Mouse (Mus musculus): ENCODE results near the gene Lysmd1. TPM values are rescaled to one million over a fixed set of nuclear protein-coding genes. Genes with fewer than 3 reads are reported as not detected.

Lysmd1 gene
- polyA plus RNA-seq, 1 experiment from 2014 or later: 8.2 TPM

DNA sequence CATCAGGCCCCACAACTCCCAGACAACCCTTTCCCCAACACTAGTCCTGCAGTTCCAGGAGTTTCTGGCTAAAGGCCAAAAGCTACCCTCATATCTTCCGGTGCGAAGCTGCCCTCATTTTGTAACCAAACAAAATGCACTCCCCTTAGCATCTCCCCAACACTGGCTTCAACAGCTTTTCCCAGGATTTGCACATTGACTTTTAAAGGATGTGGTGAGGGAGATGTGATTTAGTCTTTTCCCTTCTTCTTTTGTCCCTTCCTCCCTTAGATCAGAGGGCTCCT, 28.4 kb downstream of the Lysmd1 start:
- H3K27ac ChIP-seq (ENCODE audit: low read depth): no peak overlapping the region
- H3K27me3 ChIP-seq (ENCODE audit: insufficient read depth, low read length): no peaks in the 10 kb centered on the region
- no peaks in the 10 kb centered on the region for H3K9me3 ChIP-seq (ENCODE audit: low read depth, low read length)
- peaks cover 11% of the 10 kb centered on the region; the same call in 1 of the 2 replicates for H3K36me3 ChIP-seq (ENCODE audit: insufficient read depth)
- no peak overlapping the region for H3K9ac ChIP-seq
- WGBS: 31% methylated on average over 2 of the region's 2 CpGs
- DNase-seq: peak; percentile 45
- peak overlapping the region; percentile 93 for H3K4me2 ChIP-seq
- no peak for TF ChIP-seq CTCF (IDR thresholded peaks at IDR 0.05; ENCODE audit: low read depth)
- ATAC-seq (ENCODE audit: insufficient read depth): no peak
- peak overlapping the region; percentile 77; the same call in 1 of the 2 replicates for H3K4me3 ChIP-seq (ENCODE audit: low read depth, low read length)
- H3K4me1 ChIP-seq (ENCODE audit: insufficient read depth): peaks cover 19% of the 10 kb centered on the region

DNA sequence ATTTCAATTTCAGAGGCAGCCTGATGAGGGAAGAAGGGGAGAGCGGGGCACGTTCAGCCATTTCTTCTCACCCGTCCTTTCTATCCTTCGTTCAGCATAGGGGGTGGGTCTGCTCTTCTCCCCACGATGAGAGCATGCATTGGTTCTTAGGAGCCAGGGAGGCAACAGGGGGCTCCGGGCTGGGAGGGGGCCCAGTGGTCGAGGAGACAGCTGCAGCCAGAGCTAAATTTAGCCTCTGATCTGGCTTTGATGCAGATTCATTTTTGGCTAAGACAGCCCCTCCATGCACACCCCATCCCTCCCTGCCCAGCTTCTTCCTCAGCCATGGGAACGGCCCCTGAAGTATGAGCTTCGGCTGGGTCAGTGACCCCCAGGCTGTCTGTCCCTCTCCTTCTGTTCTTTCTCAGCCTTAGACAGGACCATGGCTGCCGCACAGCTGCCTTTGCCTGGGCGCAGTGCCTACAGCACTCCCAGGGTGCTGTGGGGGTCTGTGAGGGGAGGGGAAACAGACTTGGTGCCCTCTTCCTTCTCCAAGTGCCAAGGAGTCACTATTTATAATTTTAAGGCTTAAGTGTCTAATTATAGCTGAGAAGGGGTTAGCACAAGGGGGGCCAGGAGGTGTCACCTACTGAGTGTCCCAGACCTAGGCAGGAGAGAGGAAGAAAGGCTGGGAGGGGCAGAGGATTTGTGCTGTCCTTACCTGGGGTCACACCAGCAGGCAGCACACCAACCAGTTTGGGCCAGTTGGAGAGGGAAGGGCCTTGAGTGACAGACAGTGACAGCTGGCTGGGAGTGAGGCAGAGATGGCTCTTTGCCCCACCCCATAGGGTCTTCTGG, 29.7 kb downstream of the Lysmd1 start:
- H3K4me1 ChIP-seq (ENCODE audit: insufficient read depth): peaks cover 19% of the 10 kb centered on the region
- H3K9ac ChIP-seq: no peak overlapping the region; the same call in 1 of the 2 replicates
- WGBS: 47% methylated on average over 11 of the region's 11 CpGs
- peaks cover 11% of the 10 kb centered on the region; the same call in 1 of the 2 replicates for H3K36me3 ChIP-seq (ENCODE audit: insufficient read depth)
- no peaks in the 10 kb centered on the region for H3K27me3 ChIP-seq (ENCODE audit: insufficient read depth, low read length)
- ATAC-seq (ENCODE audit: insufficient read depth): no peak
- H3K9me3 ChIP-seq (ENCODE audit: low read depth, low read length): no peaks in the 10 kb centered on the region
- TF ChIP-seq CTCF (IDR thresholded peaks at IDR 0.05; ENCODE audit: low read depth): no peak
- DNase-seq: peak; percentile 42
- H3K4me3 ChIP-seq (ENCODE audit: low read depth, low read length): no peak overlapping the region
- H3K27ac ChIP-seq (ENCODE audit: low read depth): peak overlapping the region; percentile 18; the same call in 1 of the 2 replicates
- H3K4me2 ChIP-seq: peak overlapping the region; percentile 39; the same call in 1 of the 2 replicates

DNA sequence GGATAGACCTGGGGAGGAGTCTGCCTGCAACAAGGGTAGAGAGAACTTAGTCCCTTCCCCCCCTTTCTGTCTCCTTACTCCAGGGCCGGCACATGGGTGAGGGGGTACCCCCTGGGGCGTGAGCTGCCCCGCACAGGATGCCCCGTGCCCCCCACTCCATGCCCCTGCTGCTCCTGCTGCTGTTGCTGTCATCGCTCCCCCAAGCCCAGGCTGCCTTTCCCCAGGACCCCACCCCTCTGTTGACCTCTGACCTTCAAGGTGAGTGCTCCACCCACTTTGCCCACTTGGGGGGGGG, 30.3 kb downstream of the Lysmd1 start:
- Histone ChIP-seq H3K4me3 (ENCODE audit: low read depth, low read length) (no peak overlapping the region), H3K27me3 (ENCODE audit: insufficient read depth, low read length) (no peaks in the 10 kb centered on the region), H3K4me1 (ENCODE audit: insufficient read depth) (peaks cover 19% of the 10 kb centered on the region), H3K27ac (ENCODE audit: low read depth) (no peak overlapping the region), H3K9ac (no peak overlapping the region), H3K9me3 (ENCODE audit: low read depth, low read length) (no peaks in the 10 kb centered on the region), H3K4me2 (no peak overlapping the region; the same call in 1 of the 2 replicates), H3K36me3 (ENCODE audit: insufficient read depth) (peaks cover 15% of the 10 kb centered on the region; the same call in 1 of the 2 replicates)
- no peak for ATAC-seq (ENCODE audit: insufficient read depth)
- no peak for TF ChIP-seq CTCF (IDR thresholded peaks at IDR 0.05; ENCODE audit: low read depth)
- 80% methylated on average over 5 of the region's 5 CpGs for WGBS
- no peak for DNase-seq

DNA sequence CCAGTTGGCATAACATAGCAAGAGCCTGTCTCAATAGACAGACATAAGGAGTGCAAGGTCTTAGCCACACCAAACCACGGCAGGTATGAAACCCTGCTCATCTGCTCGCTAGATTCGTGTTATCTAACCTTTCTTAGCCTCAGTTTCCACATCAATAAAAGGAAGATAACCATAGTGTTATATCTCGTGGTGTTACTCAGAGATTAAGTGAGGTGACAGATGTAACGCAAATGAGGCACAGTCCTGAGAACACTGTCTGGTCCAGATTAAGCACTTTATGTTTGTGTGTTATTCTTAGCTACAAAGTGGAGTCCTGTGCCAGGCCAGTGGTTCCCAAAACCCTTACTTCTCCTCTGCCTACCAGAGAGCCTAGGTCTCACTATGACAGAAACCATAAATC, 31.0 kb downstream of the Lysmd1 start:
- H3K4me3 ChIP-seq (ENCODE audit: low read depth, low read length): no peak overlapping the region
- DNase-seq (no peak), ATAC-seq (ENCODE audit: insufficient read depth) (no peak)
- no peak overlapping the region for H3K4me2 ChIP-seq
- no peak overlapping the region for H3K9ac ChIP-seq
- H3K4me1 ChIP-seq (ENCODE audit: insufficient read depth): peaks cover 15% of the 10 kb centered on the region
- H3K36me3 ChIP-seq (ENCODE audit: insufficient read depth): peaks cover 22% of the 10 kb centered on the region; the same call in 1 of the 2 replicates
- H3K27ac ChIP-seq (ENCODE audit: low read depth): no peak overlapping the region
- H3K9me3 ChIP-seq (ENCODE audit: low read depth, low read length): no peaks in the 10 kb centered on the region
- no peaks in the 10 kb centered on the region; the same call in 1 of the 2 replicates for H3K27me3 ChIP-seq (ENCODE audit: insufficient read depth, low read length)
- TF ChIP-seq CTCF (IDR thresholded peaks at IDR 0.05; ENCODE audit: low read depth): no peak
- WGBS: 80% methylated on average over 5 of the region's 5 CpGs

DNA sequence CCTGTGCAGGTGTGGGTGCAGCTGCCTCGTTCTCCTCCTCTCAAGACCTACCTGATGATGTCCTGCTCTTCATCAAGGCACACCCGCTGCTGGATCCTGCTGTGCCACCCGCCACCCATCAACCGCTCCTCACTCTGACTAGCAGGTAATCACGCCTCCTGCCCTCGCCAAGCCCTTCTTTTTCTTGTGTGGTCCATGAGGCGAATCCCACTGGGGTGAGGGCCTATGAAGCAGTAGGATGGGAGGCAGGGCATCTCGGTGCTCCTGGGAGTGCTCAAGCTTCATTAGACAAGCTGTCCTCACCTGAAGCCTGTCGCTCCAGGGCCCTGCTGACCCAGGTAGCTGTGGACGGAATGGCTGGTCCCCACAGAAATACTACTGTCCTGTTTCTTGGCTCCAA, 36.1 kb downstream of the Lysmd1 start:
- ATAC-seq (ENCODE audit: insufficient read depth): no peak
- Histone ChIP-seq H3K9ac (no peak overlapping the region), H3K4me1 (ENCODE audit: insufficient read depth) (peaks cover 7% of the 10 kb centered on the region; the same call in 1 of the 2 replicates), H3K36me3 (ENCODE audit: insufficient read depth) (peaks cover 43% of the 10 kb centered on the region; the same call in 1 of the 2 replicates), H3K4me3 (ENCODE audit: low read depth, low read length) (no peak overlapping the region), H3K27ac (ENCODE audit: low read depth) (no peak overlapping the region), H3K27me3 (ENCODE audit: insufficient read depth, low read length) (peaks cover 27% of the 10 kb centered on the region), H3K4me2 (no peak overlapping the region), H3K9me3 (ENCODE audit: low read depth, low read length) (no peaks in the 10 kb centered on the region)
- DNase-seq: no peak
- WGBS: 87% methylated on average over 10 of the region's 10 CpGs
- no peak for TF ChIP-seq CTCF (IDR thresholded peaks at IDR 0.05; ENCODE audit: low read depth)

DNA sequence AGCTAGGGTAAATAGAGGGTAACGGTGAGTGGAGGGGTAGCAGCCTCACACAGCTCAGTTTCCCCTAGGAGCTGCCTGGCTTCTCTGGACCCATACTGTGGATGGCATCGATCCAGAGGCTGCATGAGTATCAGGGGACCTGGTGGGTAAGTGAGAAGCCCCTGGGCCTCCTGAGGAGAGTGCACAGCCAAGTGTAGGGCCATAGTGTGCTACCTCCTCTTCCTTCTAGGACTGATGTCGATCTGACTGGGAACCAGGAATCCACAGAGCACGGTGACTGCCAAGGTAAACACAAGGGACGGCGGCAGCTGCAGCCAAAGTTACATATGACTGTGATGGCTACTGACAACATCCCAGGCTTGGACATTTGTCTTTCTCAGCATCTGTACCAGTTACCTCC, 37.2 kb downstream of the Lysmd1 start:
- H3K27me3 ChIP-seq (ENCODE audit: insufficient read depth, low read length): peaks cover 27% of the 10 kb centered on the region
- peaks cover 7% of the 10 kb centered on the region; the same call in 1 of the 2 replicates for H3K4me1 ChIP-seq (ENCODE audit: insufficient read depth)
- H3K36me3 ChIP-seq (ENCODE audit: insufficient read depth): peaks cover 40% of the 10 kb centered on the region; the same call in 1 of the 2 replicates
- no peak overlapping the region for H3K4me3 ChIP-seq (ENCODE audit: low read depth, low read length)
- DNase-seq (no peak), ATAC-seq (ENCODE audit: insufficient read depth) (no peak)
- no peak overlapping the region for H3K27ac ChIP-seq (ENCODE audit: low read depth)
- WGBS: 62% methylated on average over 6 of the region's 6 CpGs
- no peak overlapping the region for H3K9ac ChIP-seq
- no peak overlapping the region for H3K4me2 ChIP-seq
- TF ChIP-seq CTCF (IDR thresholded peaks at IDR 0.05; ENCODE audit: low read depth): no peak
- no peaks in the 10 kb centered on the region for H3K9me3 ChIP-seq (ENCODE audit: low read depth, low read length)

DNA sequence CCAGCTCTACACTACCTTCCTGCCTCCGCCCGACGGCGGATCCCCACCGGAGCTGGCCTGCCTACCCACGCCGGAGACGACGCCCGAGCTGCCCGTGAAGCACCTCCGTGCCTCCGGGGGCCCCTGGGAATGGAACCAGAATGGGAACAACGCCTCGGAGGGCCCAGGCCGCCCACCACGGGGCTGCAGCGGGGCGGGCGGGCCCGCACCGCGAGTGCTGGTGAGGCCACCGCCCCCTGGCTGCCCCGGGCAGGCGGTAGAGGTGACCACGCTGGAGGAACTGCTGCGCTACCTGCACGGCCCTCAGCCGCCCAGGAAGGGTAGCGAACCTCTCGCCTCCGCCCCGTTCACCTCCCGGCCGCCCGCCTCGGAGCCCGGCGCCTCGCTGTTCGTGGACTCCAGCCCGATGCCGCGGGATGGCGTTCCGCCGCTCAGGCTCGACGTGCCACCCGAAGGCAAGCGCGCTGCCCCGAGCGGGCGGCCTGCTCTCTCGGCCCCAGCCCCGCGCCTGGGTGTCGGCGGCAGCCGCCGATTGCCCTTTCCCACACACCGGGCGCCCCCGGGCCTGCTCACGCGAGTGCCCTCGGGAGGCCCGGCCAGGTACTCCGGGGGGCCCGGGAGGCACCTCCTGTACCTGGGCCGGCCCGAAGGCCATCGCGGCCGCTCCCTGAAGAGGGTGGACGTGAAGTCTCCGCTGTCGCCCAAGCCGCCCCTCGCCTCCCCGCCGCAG, 38.8 kb downstream of the Lysmd1 start:
- peak overlapping the region; percentile 65 for H3K4me2 ChIP-seq
- H3K4me1 ChIP-seq (ENCODE audit: insufficient read depth): peaks cover 7% of the 10 kb centered on the region; the same call in 1 of the 2 replicates
- peaks cover 27% of the 10 kb centered on the region for H3K27me3 ChIP-seq (ENCODE audit: insufficient read depth, low read length)
- peak overlapping the region; percentile 35 for H3K4me3 ChIP-seq (ENCODE audit: low read depth, low read length)
- TF ChIP-seq CTCF (IDR thresholded peaks at IDR 0.05; ENCODE audit: low read depth): no peak
- H3K9me3 ChIP-seq (ENCODE audit: low read depth, low read length): no peaks in the 10 kb centered on the region
- peak overlapping the region; percentile 40; the same call in 1 of the 2 replicates for H3K9ac ChIP-seq
- peak; percentile 9 for DNase-seq
- no peak for ATAC-seq (ENCODE audit: insufficient read depth)
- no peak overlapping the region for H3K27ac ChIP-seq (ENCODE audit: low read depth)
- WGBS: 23% methylated on average over 70 of the region's 84 CpGs
- peaks cover 35% of the 10 kb centered on the region; the same call in 1 of the 2 replicates for H3K36me3 ChIP-seq (ENCODE audit: insufficient read depth)

Data from lung, embryonic 14.5 days (tissue).